Mouse (Mus musculus): ENCODE results near the gene Brix1.

DNA sequence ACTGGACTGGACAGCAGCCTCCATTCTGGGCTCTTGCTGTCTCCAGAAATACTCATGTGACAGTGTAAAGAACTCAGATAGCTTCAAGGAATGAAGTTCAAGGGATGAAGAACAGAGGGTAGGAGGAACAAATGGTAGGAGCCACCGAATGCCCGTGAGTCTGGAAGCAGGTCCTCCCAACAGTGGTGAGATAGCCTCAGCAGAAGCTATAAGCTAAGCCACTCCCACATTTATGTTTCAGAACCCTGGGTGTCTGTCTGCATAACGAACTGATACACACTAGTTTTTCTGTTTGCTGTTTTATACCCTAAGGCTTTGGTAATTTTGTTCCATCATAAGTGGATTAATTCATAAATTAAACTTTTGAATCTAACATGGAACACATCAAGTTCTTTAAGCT is 21.1 kb downstream of the Brix1 start:
- TF ChIP-seq CTCF (IDR thresholded peaks at IDR 0.05; ENCODE audit: control insufficient read depth, insufficient read depth, insufficient read length) (no peak), MAX (IDR thresholded peaks at IDR 0.05) (no peak)

Data from C2C12 (cell line).